Comparison of ENCODE assay signal across 8 mouse cellular contexts in the genomic region with DNA sequence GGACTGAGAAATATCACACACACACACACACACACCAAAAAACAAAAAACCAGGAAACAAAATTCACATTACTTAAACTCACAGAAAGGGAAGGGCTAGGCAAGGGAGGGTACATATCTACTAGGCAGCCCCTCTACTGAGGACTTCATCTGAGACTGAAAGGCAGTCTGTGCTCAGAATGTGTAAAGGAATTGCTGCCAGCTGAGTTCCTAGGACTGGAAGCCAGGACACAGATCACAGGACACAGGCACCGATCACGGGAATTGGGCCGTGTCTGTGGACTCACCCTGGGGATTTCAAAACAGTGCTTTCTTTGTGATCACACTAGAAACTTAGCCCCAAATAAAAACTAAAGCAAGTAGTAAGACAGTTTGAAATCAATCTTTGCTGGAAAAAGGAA. TPM values are rescaled to one million over a fixed set of nuclear protein-coding genes. Genes with fewer than 3 reads are reported as not detected.
A peak's percentile ranks its signal among the peaks of the same experiment; 100 is the strongest.
DNase-seq lines count a peak whose midpoint lies in the region; ATAC-seq and TF ChIP-seq lines count a peak whose summit lies in the region.

No protein-coding gene starts in this region.

- H3K9me3 ChIP-seq in lung, embryonic 15.5 days = no peaks in the 10 kb centered on the region
- no peaks in the 10 kb centered on the region for H3K9me3 ChIP-seq in embryonic facial prominence, embryonic 13.5 days
- H3K9me3 ChIP-seq in heart, embryonic 15.5 days (replicated peaks) = no peaks in the 10 kb centered on the region

- H3K9ac ChIP-seq in lung, embryonic 15.5 days = no peak overlapping the region
- H3K9ac ChIP-seq in embryonic facial prominence, embryonic 13.5 days = no peak overlapping the region
- H3K9ac ChIP-seq in heart, embryonic 15.5 days = peak overlapping the region; percentile 24; the same call in 1 of the 2 replicates

- no peak for TF ChIP-seq POLR2A in thymus, adult 2 months (IDR thresholded peaks at IDR 0.05; ENCODE audit: control insufficient read depth, extremely low read depth, insufficient read depth, low read length, poor library complexity)

- DNase-seq in lung, postnatal 14 days = no peak
- DNase-seq in kidney, postnatal 14 days = peak; percentile 65
- DNase-seq in thymus, adult 2 months = no peak

- WGBS in lung, embryonic 15.5 days = 31% methylated on average over 3 of the region's 3 CpGs
- 21% methylated on average over 3 of the region's 3 CpGs for WGBS in embryonic facial prominence, embryonic 13.5 days
- 17% methylated on average over 3 of the region's 3 CpGs for WGBS in heart, embryonic 15.5 days
- 92% methylated on average over 3 of the region's 3 CpGs for WGBS in thymus, adult 2 months

- H3K4me2 ChIP-seq in lung, embryonic 15.5 days = 0 out of 2 replicates have a peak overlapping the region, but pooled peaks have one; percentile 29
- no peak overlapping the region for H3K4me2 ChIP-seq in embryonic facial prominence, embryonic 13.5 days
- peak overlapping the region; percentile 51 for H3K4me2 ChIP-seq in heart, embryonic 15.5 days

- peaks cover 45% of the 10 kb centered on the region for H3K4me1 ChIP-seq in lung, embryonic 15.5 days
- peaks cover 32% of the 10 kb centered on the region for H3K4me1 ChIP-seq in embryonic facial prominence, embryonic 13.5 days
- H3K4me1 ChIP-seq in heart, embryonic 15.5 days (replicated peaks) = peaks cover 38% of the 10 kb centered on the region
- H3K4me1 ChIP-seq in thymus, adult 2 months (replicated peaks; ENCODE audit: control insufficient read depth, insufficient read depth, low read length) = peaks cover 7% of the 10 kb centered on the region

- no peak overlapping the region for H3K4me3 ChIP-seq in lung, embryonic 15.5 days
- no peak overlapping the region for H3K4me3 ChIP-seq in embryonic facial prominence, embryonic 13.5 days
- H3K4me3 ChIP-seq in heart, embryonic 15.5 days = no peak overlapping the region
- no peak overlapping the region for H3K4me3 ChIP-seq in thymus, adult 2 months (ENCODE audit: control insufficient read depth, insufficient read depth, low read length)

- H3K27me3 ChIP-seq in lung, embryonic 15.5 days = no peaks in the 10 kb centered on the region
- no peaks in the 10 kb centered on the region for H3K27me3 ChIP-seq in embryonic facial prominence, embryonic 13.5 days
- no peaks in the 10 kb centered on the region for H3K27me3 ChIP-seq in heart, embryonic 15.5 days
- H3K27me3 ChIP-seq in thymus, adult 2 months (ENCODE audit: control insufficient read depth, insufficient read depth, low read length) = no peaks in the 10 kb centered on the region

- no peaks in the 10 kb centered on the region for H3K36me3 ChIP-seq in lung, embryonic 15.5 days
- H3K36me3 ChIP-seq in embryonic facial prominence, embryonic 13.5 days = no peaks in the 10 kb centered on the region
- no peaks in the 10 kb centered on the region for H3K36me3 ChIP-seq in heart, embryonic 15.5 days
- H3K36me3 ChIP-seq in thymus, adult 2 months (ENCODE audit: control insufficient read depth, insufficient read depth, low read length) = no peaks in the 10 kb centered on the region

- TF ChIP-seq CTCF in thymus, adult 2 months (IDR thresholded peaks at IDR 0.05; ENCODE audit: borderline replicate concordance, control insufficient read depth, extremely low read depth, insufficient read depth, low read length, poor library complexity) = no peak

- H3K27ac ChIP-seq in lung, embryonic 15.5 days = peak overlapping the region; percentile 17; the same call in 1 of the 2 replicates
- H3K27ac ChIP-seq in embryonic facial prominence, embryonic 13.5 days = peak overlapping the region; percentile 58; the same call in 1 of the 2 replicates
- H3K27ac ChIP-seq in heart, embryonic 15.5 days = peak overlapping the region; percentile 87
- no peak overlapping the region for H3K27ac ChIP-seq in thymus, adult 2 months (ENCODE audit: control insufficient read depth, insufficient read depth, low read length)

- no peak for ATAC-seq in lung, embryonic 15.5 days (ENCODE audit: borderline replicate concordance, extremely low read depth, low FRiP score, low TSS enrichment)
- ATAC-seq in embryonic facial prominence, embryonic 13.5 days (ENCODE audit: insufficient number of reproducible peaks, insufficient read depth, low FRiP score, low TSS enrichment, low read depth) = no peak
- ATAC-seq in heart, embryonic 15.5 days (replicated peaks; ENCODE audit: insufficient number of reproducible peaks, insufficient read depth, low FRiP score, low read depth) = 0 out of 2 replicates have a peak, but pooled peaks have one; percentile 40
- no peak for ATAC-seq in megakaryocyte progenitor cell, adult 5-6 weeks (replicated peaks; ENCODE audit: poor library complexity)
- no peak for ATAC-seq in megakaryocyte-erythroid progenitor cell, adult 5-6 weeks (replicated peaks; ENCODE audit: low FRiP score, low TSS enrichment, poor library complexity, severe bottlenecking)

RNA-seq across cellular contexts. Expression of gene St3gal6, which starts 11.2 kb away (rescaled TPM):
- 27.3 and 29.7 TPM in 2 replicates for polyA plus RNA-seq in lung, embryonic 15.5 days (2015; fragmentation: Nextera tagmentation; extraction: Ambion mirVana)
- 11.7 and 14.7 TPM in 2 replicates for polyA plus RNA-seq in embryonic facial prominence, embryonic 13.5 days (2015; fragmentation: Nextera tagmentation; extraction: Ambion mirVana)
- 16.5 and 17.5 TPM in 2 replicates for polyA plus RNA-seq in heart, embryonic 15.5 days (2015; fragmentation: Nextera tagmentation; extraction: Ambion mirVana)
- 2.8 and 4.5 TPM in 2 replicates for total RNA-seq in megakaryocyte progenitor cell, adult 5-6 weeks (2015)
- total RNA-seq in megakaryocyte progenitor cell, adult 5-6 weeks (2017) = 4.0 and 8.0 TPM in 2 replicates
- 17.5 and 21.8 TPM in 2 replicates for polyA plus RNA-seq in thymus, adult 2 months (2012; rRNA removed)
- total RNA-seq in megakaryocyte-erythroid progenitor cell, adult 5-6 weeks (2014; fragmentation: Nextera tagmentation) = 40.1 and 61.6 TPM in 2 replicates
- total RNA-seq in megakaryocyte-erythroid progenitor cell, adult 5-6 weeks (2017) = 39.9 and 44.9 TPM in 2 replicates
